Mouse (Mus musculus) embryonic facial prominence, embryonic 13.5 days (tissue): Measurements from ENCODE around the gene Rab12. TPM values are rescaled to one million over a fixed set of nuclear protein-coding genes. Genes with fewer than 3 reads are reported as not detected.
A peak's percentile ranks its signal among the peaks of the same experiment; 100 is the strongest.

Experiments
- ATAC-seq: fragments of 200-750 bp; cut with Nextera tagmentation; 2 replicates; pipeline ENCODE4 v1.8.0; 2017; ENCODE audit warnings: low read depth; ENCODE audit not compliant: insufficient number of reproducible peaks, insufficient read depth, low FRiP score, low TSS enrichment
- H3K27ac ChIP-seq: fragments of 300-500 bp; sonication (generic); 2 replicates; pipeline ENCODE4 v1.5.1; 2015; ENCODE audit warnings: moderate library complexity, mild to moderate bottlenecking, inconsistent platforms
- H3K27me3 ChIP-seq: fragments of 300-500 bp; sonication (generic); 2 replicates; pipeline ENCODE4 v1.6.1; 2015; ENCODE audit warnings: mild to moderate bottlenecking, inconsistent platforms
- H3K36me3 ChIP-seq: fragments of 300-500 bp; sonication (generic); 2 replicates; pipeline ENCODE4 v1.6.1; 2015; ENCODE audit warnings: mild to moderate bottlenecking, inconsistent platforms
- H3K4me1 ChIP-seq: fragments of 300-500 bp; sonication (generic); 2 replicates; pipeline ENCODE4 v1.6.1; 2015; ENCODE audit warnings: inconsistent platforms
- H3K4me2 ChIP-seq: fragments of 300-500 bp; sonication (generic); 2 replicates; pipeline ENCODE4 v1.6.1; 2015; ENCODE audit warnings: moderate library complexity, mild to moderate bottlenecking, inconsistent platforms
- H3K4me3 ChIP-seq: fragments of 300-500 bp; sonication (generic); 2 replicates; pipeline ENCODE4 v1.5.1; 2015; ENCODE audit warnings: mild to moderate bottlenecking, inconsistent platforms
- H3K9ac ChIP-seq: fragments of 300-500 bp; sonication (generic); 2 replicates; pipeline ENCODE4 v1.6.1; 2015; ENCODE audit warnings: mild to moderate bottlenecking, inconsistent platforms
- H3K9me3 ChIP-seq: fragments of 300-500 bp; sonication (generic); 2 replicates; pipeline ENCODE4 v1.6.1; 2016; ENCODE audit warnings: inconsistent platforms
- WGBS: fragments of 180-500 bp; shearing (Covaris S2); methylation state at CpG from one replicate; pipeline ENCODE4 v1.1.7; 2015; ENCODE audit warnings: mixed read lengths; 5-methylcytosine and 5-hydroxymethylcytosine counted together
- polyA plus RNA-seq: library from polyadenylated mRNA; unstranded; fragments of >200 nt; fragmentation: Nextera tagmentation; extraction: Ambion mirVana; gene quantifications from 2 replicates; pipeline ENCODE4 v1.2.1, GENCODE M21; 2015

The Rab12 gene
- polyA plus RNA-seq, 1 experiment from 2014 or later = 55.9 TPM

DNA sequence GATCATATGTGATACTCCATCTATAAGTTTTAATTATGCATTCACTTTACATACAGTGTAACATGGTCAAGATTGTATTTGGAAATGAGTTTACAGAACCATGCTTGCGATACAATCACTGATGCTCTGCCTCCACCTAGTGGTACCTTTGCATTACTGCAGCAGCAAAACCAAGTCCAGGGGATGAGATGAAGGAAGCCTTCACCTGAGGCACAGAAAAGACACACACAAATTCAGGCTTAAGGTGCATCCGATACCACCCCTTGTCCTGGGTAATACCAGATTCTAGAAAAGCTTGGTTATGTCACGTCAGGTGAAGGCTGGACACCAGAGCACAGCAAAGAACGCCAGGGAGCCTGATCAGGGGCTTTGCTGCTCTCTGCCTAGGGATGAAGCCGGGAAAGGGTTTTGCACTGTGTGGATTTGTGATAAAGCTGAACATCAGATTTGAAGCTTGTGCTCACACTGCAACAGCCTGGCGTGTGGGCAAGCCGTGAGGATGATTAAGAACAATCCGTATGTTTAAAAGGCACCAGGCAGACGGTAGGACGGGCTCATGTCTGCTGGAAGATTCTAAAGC, 29.4 kb downstream of the Rab12 start:
- Histone ChIP-seq H3K4me2 (no peak overlapping the region), H3K4me3 (no peak overlapping the region), H3K36me3 (peaks cover 21% of the 10 kb centered on the region), H3K9me3 (no peaks in the 10 kb centered on the region), H3K27ac (no peak overlapping the region), H3K4me1 (0 out of 2 replicates have a peak, but pooled peaks cover 9% of the 10 kb centered on the region), H3K27me3 (no peaks in the 10 kb centered on the region), H3K9ac (no peak overlapping the region)
- WGBS = 41% methylated on average over 10 of the region's 10 CpGs
- ATAC-seq = no peak

DNA sequence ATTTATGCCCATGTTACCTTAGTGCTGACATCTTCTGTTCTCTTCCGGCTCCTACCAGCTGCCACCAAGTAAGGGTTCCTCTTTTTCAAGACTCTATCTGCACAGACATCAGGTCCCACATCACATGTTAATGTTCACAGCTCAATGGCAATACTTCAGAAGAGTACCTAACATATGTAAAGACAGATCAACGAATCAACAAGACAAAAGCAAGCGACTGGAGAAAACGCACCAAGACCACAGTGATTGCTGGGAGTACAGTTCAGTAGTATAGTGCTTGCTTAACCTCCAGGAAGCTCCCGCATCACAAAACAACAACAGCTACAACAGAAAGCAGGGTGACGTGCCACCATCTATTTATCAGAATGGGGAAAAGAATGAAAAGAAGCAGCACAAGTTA, 33.0 kb downstream of the Rab12 start:
- no peaks in the 10 kb centered on the region for H3K36me3 ChIP-seq
- 91% methylated on average over 6 of the region's 6 CpGs for WGBS
- no peak overlapping the region for H3K27ac ChIP-seq
- H3K4me1 ChIP-seq = 0 out of 2 replicates have a peak, but pooled peaks cover 9% of the 10 kb centered on the region
- no peak overlapping the region for H3K4me2 ChIP-seq
- H3K9me3 ChIP-seq = no peaks in the 10 kb centered on the region
- H3K4me3 ChIP-seq = no peak overlapping the region
- H3K27me3 ChIP-seq = no peaks in the 10 kb centered on the region
- H3K9ac ChIP-seq = no peak overlapping the region
- no peak for ATAC-seq

DNA sequence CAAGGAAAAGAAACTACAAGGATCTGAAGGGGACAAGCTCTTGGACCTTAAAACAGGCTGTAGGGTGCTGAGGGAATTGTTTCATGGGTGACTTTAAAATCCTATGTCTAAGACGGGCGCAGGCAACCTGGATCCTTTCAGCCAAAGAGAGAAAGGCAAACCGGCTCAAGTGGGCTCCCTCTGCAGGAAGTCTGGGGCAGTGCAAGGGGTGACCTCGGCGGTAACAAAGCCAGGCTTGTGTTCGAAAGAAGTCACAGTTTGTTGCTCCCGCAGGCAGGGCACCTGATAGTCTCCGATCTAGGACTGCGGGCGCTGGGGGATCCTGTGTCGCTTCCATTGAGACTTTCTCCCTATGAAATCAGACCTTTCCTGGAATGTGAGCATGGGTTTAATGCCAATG, 33.8 kb downstream of the Rab12 start:
- H3K27ac ChIP-seq = no peak overlapping the region
- H3K27me3 ChIP-seq = peaks cover 5% of the 10 kb centered on the region; the same call in 1 of the 2 replicates
- no peak overlapping the region for H3K9ac ChIP-seq
- 0 out of 2 replicates have a peak, but pooled peaks cover 10% of the 10 kb centered on the region for H3K4me1 ChIP-seq
- H3K9me3 ChIP-seq = no peaks in the 10 kb centered on the region
- WGBS = 4% methylated on average over 11 of the region's 11 CpGs
- H3K36me3 ChIP-seq = no peaks in the 10 kb centered on the region
- no peak for ATAC-seq
- no peak overlapping the region for H3K4me3 ChIP-seq
- peak overlapping the region; percentile 39 for H3K4me2 ChIP-seq

DNA sequence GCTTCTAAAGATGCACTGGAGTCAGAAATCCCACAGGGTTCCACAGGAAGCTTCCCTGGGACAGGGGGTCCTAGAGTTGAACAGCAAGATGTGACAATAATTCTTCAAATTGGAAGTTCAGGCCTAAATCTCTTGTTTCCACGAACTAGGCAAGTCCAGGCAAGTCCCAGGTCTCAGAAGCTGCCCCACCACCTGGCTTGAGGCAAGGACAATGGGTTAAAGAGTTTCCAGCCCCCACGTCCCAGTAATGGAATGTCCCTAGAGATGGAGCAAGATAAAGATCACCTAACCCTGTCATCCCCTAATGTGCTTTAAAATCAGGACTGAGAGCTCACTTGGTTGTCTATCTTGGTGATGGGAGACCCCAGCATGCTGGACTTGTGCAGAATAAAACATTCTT, 34.6 kb downstream of the Rab12 start:
- H3K27ac ChIP-seq = no peak overlapping the region
- H3K9ac ChIP-seq = no peak overlapping the region
- no peaks in the 10 kb centered on the region for H3K36me3 ChIP-seq
- no peak overlapping the region for H3K4me3 ChIP-seq
- peaks cover 12% of the 10 kb centered on the region for H3K27me3 ChIP-seq
- ATAC-seq = no peak
- peaks cover 18% of the 10 kb centered on the region for H3K4me1 ChIP-seq
- 50% methylated on average over 2 of the region's 2 CpGs for WGBS
- H3K4me2 ChIP-seq = no peak overlapping the region
- no peaks in the 10 kb centered on the region for H3K9me3 ChIP-seq

DNA sequence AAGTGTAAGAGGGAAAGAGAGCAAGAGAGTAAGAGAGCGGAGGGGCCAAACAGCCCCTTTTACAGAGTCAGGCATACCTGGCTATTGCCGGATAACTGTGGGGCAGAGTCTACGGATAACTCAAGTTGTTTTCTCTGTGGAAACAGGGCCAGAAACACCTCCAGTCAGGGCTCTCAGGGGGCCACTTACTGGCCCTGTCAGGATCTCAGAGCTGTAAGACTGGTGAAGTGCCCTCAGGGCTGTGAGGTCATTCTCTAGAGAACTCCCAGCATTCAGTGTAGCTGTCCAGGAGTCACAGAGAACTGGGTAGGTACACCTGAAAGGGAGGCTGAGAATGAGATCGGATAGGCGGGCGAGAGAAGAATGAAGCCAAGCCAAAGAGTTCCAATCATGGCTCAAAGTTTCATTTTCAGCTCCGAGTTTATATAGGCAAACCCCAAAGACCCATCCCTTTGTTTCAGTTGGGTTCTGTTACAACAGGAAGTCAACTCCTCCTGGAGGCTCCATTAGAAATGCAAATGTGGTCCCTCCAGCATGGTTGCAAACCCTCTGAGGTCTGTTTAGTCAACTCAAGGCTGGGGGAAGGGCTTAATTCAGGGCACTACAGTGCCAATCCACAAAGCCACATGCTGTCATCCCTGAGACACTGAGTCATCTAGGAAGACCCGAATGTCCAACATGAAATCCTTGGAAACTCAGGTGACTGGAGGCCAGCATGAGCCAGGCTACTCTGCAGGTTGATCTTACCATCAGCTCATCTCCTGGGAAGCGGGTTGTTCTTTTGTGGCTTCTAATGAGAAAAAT, 35.7 kb downstream of the Rab12 start:
- WGBS = 60% methylated on average over 9 of the region's 9 CpGs
- no peak overlapping the region for H3K27ac ChIP-seq
- no peak overlapping the region for H3K4me3 ChIP-seq
- peaks cover 22% of the 10 kb centered on the region for H3K4me1 ChIP-seq
- peaks cover 22% of the 10 kb centered on the region for H3K27me3 ChIP-seq
- no peaks in the 10 kb centered on the region for H3K9me3 ChIP-seq
- H3K36me3 ChIP-seq = no peaks in the 10 kb centered on the region
- H3K4me2 ChIP-seq = no peak overlapping the region
- no peak for ATAC-seq
- no peak overlapping the region for H3K9ac ChIP-seq

DNA sequence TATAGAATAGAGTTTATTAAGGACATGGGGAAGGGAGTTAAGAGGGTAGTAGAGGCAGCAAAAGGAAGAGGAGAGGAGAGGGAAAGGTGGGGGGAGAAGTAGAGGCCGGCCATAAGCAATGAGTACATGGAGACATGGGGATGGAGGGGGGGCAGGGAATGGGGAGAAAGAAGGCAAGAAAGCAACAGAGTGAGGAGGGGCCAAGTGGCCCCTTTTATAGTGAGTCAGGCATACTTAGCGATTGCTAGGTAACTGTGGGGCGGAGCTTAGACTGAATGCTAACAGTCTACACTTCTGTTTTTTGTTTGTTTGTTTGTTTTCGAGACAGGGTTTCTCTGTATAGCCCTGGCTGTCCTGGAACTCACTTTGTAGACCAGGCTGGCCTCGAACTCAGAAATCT, 38.2 kb downstream of the Rab12 start:
- H3K27me3 ChIP-seq = peaks cover 24% of the 10 kb centered on the region
- 77% methylated on average over 5 of the region's 5 CpGs for WGBS
- H3K4me3 ChIP-seq = no peak overlapping the region
- no peaks in the 10 kb centered on the region for H3K9me3 ChIP-seq
- no peaks in the 10 kb centered on the region for H3K36me3 ChIP-seq
- H3K9ac ChIP-seq = no peak overlapping the region
- no peak overlapping the region for H3K4me2 ChIP-seq
- no peak overlapping the region for H3K27ac ChIP-seq
- peaks cover 19% of the 10 kb centered on the region for H3K4me1 ChIP-seq
- no peak for ATAC-seq

DNA sequence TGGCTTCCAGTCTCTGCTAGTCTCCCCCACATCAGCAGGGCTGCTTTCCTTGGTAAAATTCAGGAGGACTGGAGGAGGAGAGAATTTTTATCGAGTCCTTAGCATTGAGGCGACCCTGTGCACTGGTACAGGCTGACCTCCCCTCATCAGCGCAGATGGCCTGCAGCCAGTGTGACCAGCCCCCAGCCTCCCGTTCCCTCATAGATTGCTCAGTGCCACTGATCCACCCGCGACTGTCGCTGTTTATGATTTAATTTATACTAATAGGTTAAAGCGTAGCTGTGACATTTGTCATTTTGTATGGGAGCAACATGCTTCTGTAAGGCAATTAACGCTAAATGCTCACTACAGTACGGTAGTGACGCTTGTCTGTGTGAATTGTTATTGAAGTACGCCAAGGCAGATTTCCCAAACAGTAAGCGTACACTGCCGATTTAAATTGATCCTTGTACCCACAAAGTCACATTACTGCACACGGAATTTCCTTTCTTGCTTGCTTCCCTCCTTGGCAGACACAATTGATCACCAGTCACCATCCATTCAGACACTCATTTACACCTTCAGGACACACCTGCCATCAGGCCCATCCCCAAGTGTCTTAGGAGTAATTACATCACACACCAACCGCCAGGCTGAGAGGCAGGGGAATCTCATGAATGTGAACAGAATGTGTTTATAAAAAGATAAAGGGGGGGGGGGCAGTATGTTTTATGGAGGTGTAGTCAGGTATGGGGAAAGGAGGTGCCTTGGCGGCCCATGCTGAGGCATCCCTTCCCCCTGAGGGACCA, 38.8 kb downstream of the Rab12 start:
- H3K27me3 ChIP-seq = peaks cover 24% of the 10 kb centered on the region
- no peak for ATAC-seq
- no peak overlapping the region for H3K27ac ChIP-seq
- H3K36me3 ChIP-seq = no peaks in the 10 kb centered on the region
- peaks cover 19% of the 10 kb centered on the region for H3K4me1 ChIP-seq
- H3K9ac ChIP-seq = peak overlapping the region; percentile 6; the same call in 1 of the 2 replicates
- H3K4me2 ChIP-seq = peak overlapping the region; percentile 56
- H3K4me3 ChIP-seq = peak overlapping the region; percentile 29
- H3K9me3 ChIP-seq = no peaks in the 10 kb centered on the region
- WGBS = 21% methylated on average over 17 of the region's 17 CpGs

DNA sequence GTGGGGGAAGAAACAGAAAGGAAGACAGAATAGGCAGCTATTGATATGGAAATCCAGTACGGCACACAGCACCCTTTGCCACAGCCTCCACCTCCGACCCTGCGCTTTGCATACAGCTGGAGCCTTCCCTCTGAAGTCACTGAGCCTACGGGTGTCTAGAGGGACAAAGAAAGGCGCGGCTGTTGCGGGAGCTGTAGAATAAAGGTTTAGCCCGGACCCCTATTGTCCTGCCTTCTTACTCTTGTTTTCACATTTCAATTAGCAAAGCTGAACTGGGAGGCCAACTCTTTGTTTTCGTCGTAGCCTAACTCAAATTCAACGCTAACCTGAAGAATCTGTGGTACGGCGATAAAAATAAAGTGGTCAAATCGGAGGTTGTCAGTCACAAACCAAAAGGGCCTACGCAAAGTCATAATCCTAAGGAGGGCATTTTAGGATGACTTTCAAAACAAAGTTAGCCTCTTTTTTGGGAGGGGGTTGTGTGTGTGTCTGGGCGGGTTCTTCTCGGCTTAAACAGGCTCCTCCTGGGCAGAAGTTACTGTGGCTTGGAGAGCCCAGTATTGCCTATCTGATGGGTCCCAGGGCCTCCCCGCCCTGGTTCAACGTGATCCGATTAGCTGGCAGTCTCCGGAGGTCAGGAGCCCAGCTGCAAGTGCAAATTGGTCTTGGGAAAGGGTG, 39.6 kb downstream of the Rab12 start:
- H3K27ac ChIP-seq = no peak overlapping the region
- H3K36me3 ChIP-seq = no peaks in the 10 kb centered on the region
- H3K9me3 ChIP-seq = no peaks in the 10 kb centered on the region
- peaks cover 14% of the 10 kb centered on the region for H3K4me1 ChIP-seq
- H3K4me2 ChIP-seq = peak overlapping the region; percentile 56
- peak overlapping the region; percentile 6; the same call in 1 of the 2 replicates for H3K9ac ChIP-seq
- ATAC-seq = no peak
- peaks cover 24% of the 10 kb centered on the region for H3K27me3 ChIP-seq
- H3K4me3 ChIP-seq = peak overlapping the region; percentile 29
- 5% methylated on average over 21 of the region's 21 CpGs for WGBS

DNA sequence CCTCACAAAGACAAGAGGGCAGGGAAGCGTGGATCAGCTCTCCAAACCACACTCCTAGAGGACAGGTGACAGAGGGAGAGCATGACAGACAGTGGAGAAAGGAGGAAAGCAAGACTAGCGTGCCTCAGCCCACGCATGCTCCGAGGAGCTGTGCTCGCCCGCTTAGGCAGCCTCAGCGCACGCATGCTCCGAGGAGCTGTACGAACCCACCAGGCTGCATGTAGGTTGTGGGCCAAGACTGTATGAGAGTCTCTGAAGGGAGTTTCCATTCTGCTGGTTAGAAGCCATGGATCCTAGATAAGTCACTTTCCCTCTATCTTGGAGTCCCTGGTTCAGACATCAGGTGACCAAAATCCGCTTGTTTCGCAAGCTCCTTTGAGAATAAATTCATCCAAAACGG, 40.2 kb downstream of the Rab12 start:
- Histone ChIP-seq H3K4me1 (peaks cover 14% of the 10 kb centered on the region), H3K9ac (peak overlapping the region; percentile 6; the same call in 1 of the 2 replicates), H3K36me3 (no peaks in the 10 kb centered on the region), H3K27ac (no peak overlapping the region), H3K4me3 (peak overlapping the region; percentile 29), H3K4me2 (peak overlapping the region; percentile 56), H3K27me3 (peaks cover 24% of the 10 kb centered on the region), H3K9me3 (peaks cover 4% of the 10 kb centered on the region; the same call in 1 of the 2 replicates)
- 9% methylated on average over 13 of the region's 13 CpGs for WGBS
- ATAC-seq = no peak

DNA sequence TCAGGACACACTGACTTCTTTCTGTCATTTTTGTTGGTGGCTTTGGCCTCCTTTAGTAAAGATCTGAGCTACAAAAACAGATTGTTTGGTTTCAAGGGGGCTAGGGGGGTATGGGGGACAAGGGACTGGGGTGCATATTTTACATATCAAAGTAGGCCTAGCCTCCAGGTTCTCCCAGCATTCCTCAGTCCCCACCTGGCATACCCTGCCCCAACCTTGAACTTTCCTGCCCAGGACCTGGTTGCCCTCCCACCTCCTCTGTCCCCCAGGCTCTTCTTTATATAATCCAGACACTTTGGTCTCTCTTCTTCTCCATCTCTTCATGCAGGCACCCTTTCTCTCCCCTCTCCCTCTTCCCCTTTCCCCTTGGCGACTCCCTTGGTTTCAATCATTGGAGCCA, 46.3 kb downstream of the Rab12 start:
- Histone ChIP-seq H3K27ac (no peak overlapping the region), H3K27me3 (no peaks in the 10 kb centered on the region), H3K4me1 (no peaks in the 10 kb centered on the region), H3K36me3 (no peaks in the 10 kb centered on the region), H3K4me2 (no peak overlapping the region), H3K9ac (no peak overlapping the region), H3K9me3 (peaks cover 5% of the 10 kb centered on the region; the same call in 1 of the 2 replicates), H3K4me3 (no peak overlapping the region)
- WGBS = 95% methylated on average over 1 of the region's 1 CpGs
- ATAC-seq = no peak

DNA sequence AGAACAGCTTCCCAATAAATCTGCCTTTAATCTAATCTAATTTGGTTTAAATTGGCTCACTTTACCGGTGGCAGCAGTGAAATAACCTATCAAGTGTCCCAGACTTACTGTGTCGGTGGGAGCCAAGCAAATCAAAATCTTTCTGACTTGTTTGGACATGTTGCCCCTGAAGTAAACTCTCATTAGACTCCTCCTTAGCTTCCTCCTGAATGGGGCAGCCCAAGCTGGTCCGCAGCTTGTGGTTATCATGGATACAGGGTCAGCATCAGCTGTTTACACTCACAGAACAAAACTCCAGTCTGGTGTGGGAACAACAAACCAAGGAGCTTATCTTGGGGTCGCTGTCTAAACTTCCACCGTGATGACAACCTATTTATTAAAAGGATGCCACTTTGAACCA, 47.8 kb downstream of the Rab12 start:
- no peak overlapping the region for H3K9ac ChIP-seq
- no peaks in the 10 kb centered on the region for H3K36me3 ChIP-seq
- peaks cover 5% of the 10 kb centered on the region; the same call in 1 of the 2 replicates for H3K9me3 ChIP-seq
- no peaks in the 10 kb centered on the region for H3K4me1 ChIP-seq
- no peak overlapping the region for H3K27ac ChIP-seq
- 57% methylated on average over 5 of the region's 5 CpGs for WGBS
- H3K4me3 ChIP-seq = no peak overlapping the region
- no peak overlapping the region for H3K4me2 ChIP-seq
- no peak for ATAC-seq
- no peaks in the 10 kb centered on the region for H3K27me3 ChIP-seq
